Mouse (Mus musculus): ENCODE measurements at regions not wholly inside any gene's neighbourhood (a gene's known extent, or its start where the extent isn't known, plus 50 kb on each side); places are given as distances from the start of the nearest gene placed in this dataset.

GRCm38 (mm10) chr4:131336801-131337200, 392.6 kb downstream of the Matn1 start:
- TF ChIP-seq POLR2A (IDR thresholded peaks at IDR 0.05; ENCODE audit: low read depth, low read length) (no peak), CTCF (IDR thresholded peaks at IDR 0.05; ENCODE audit: borderline replicate concordance, insufficient read depth, low read length) (no peak)

Data from embryonic fibroblast, embryonic 13.5 days (primary cell).